Mouse (Mus musculus) right cerebral cortex, adult 18-20 months (tissue): Measurements from ENCODE around the gene Smco1.

Experiments
- DNase-seq: peaks from one replicate; pipeline ENCODE4 v3.0.0; 2022; ENCODE audit warnings: mixed read lengths

Gene Smco1

GRCm38 (mm10) chr16:32312386-32312785, 41.1 kb downstream of the Smco1 start:
- DNase-seq, result no peak

GRCm38 (mm10) chr16:32312859-32313258, 41.6 kb downstream of the Smco1 start:
- no peak for DNase-seq

DNA sequence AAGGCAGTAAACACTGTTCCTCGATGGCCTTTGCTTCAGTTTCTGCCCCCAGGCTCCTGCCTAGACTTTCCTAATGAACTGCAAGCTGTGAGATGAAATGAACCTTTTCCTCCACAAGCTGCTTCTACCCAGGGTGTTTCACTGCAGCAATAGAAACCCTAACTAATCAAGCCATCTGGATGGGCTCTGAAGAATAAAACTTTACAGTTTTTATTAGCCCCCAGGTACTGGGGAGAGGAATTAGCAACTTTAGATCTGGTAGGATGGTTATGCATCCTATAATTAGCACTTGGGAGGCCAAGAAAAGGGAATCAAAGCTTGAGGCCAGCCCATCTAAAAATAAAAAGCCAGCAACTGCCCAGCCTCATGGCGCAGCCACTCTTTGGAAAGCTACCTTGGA, 45.3 kb downstream of the Smco1 start:
- DNase-seq, result no peak

- peak; percentile 5 for DNase-seq
Observed at GRCm38 (mm10) chr16:32323953-32324352, 52.7 kb downstream of the Smco1 start.
